Mouse (Mus musculus) C2C12 (cell line): ENCODE data around the gene Senp7. TPM values are rescaled to one million over a fixed set of nuclear protein-coding genes. Genes with fewer than 3 reads are reported as not detected.

Source experiments
- H3K27me3 ChIP-seq: one replicate; pipeline ENCODE4 v1.6.1; 2011; ENCODE audit not compliant: control insufficient read depth, insufficient read depth, insufficient read length
- H3K36me3 ChIP-seq: one replicate; pipeline ENCODE4 v1.6.1; 2011; ENCODE audit not compliant: control insufficient read depth, insufficient read depth
- H3K4me3 ChIP-seq: one replicate; pipeline ENCODE4 v1.5.1; 2011; ENCODE audit warnings: mild to moderate bottlenecking, control low read depth; ENCODE audit not compliant: poor library complexity, insufficient read depth, severe bottlenecking
- H3K79me2 ChIP-seq: one replicate; pipeline ENCODE4 v1.6.1; 2011; ENCODE audit not compliant: control insufficient read depth, insufficient read depth
- H3K79me3 ChIP-seq: one replicate; pipeline ENCODE4 v1.6.1; 2011; ENCODE audit warnings: low read depth, control low read depth
- H3ac ChIP-seq: one replicate; pipeline ENCODE3; 2011; ENCODE audit warnings: low read depth; ENCODE audit not compliant: control insufficient read depth, insufficient read length
- CEBPB ChIP-seq: IDR thresholded peaks from one replicate; pipeline ENCODE4 v1.6.1; 2011; ENCODE audit warnings: low read depth, mild to moderate bottlenecking, control low read depth, moderate library complexity
- CTCF ChIP-seq: IDR thresholded peaks from one replicate; pipeline ENCODE4 v1.5.1; 2011; ENCODE audit not compliant: control insufficient read depth, insufficient read depth, insufficient read length
- FOSL1 ChIP-seq: IDR thresholded peaks from one replicate; pipeline ENCODE4 v1.8.0; 2011; ENCODE audit warnings: mild to moderate bottlenecking, low read length; ENCODE audit not compliant: poor library complexity, insufficient read depth, severe bottlenecking
- MAX ChIP-seq: IDR thresholded peaks from one replicate; pipeline ENCODE4 v1.6.1; 2011; ENCODE audit warnings: mild to moderate bottlenecking, control low read depth
- MYOD1 ChIP-seq: IDR thresholded peaks from one replicate; pipeline ENCODE4 v1.6.1; 2011; ENCODE audit warnings: low read depth; ENCODE audit not compliant: control insufficient read depth, insufficient read length
- MYOG ChIP-seq: IDR thresholded peaks from one replicate; pipeline ENCODE4 v1.6.1; 2011; ENCODE audit not compliant: control insufficient read depth, insufficient read length; ENCODE audit errors: extremely low read depth
- USF1 ChIP-seq: IDR thresholded peaks from one replicate; pipeline ENCODE4 v1.6.1; 2011; ENCODE audit warnings: low read depth, mild to moderate bottlenecking, control low read depth, moderate library complexity
- polyA plus RNA-seq: library from polyadenylated mRNA; unstranded; fragments of >200 nt; fragmentation: generic; extraction: Trizol; gene quantifications from one replicate; pipeline ENCODE4 v1.2.1, GENCODE M21; 2012; ENCODE audit warnings: missing spikeins

Gene Senp7
- polyA plus RNA-seq, 1 experiment: 3.4 TPM

GRCm38 (mm10) chr16:56186863-56187262 lies 138.7 kb downstream of the Senp7 start:
- H3K36me3 ChIP-seq: peaks cover 3% of the 10 kb centered on the region
- no peak overlapping the region for H3ac ChIP-seq

GRCm38 (mm10) chr16:56188198-56188597 lies 140.1 kb downstream of the Senp7 start:
- Histone ChIP-seq H3K36me3 (peaks cover 3% of the 10 kb centered on the region), H3K27me3 (no peaks in the 10 kb centered on the region)
- no peak for TF ChIP-seq MAX
- no peak for TF ChIP-seq FOSL1
- no peak for TF ChIP-seq CEBPB
- no peak for TF ChIP-seq MYOG
- TF ChIP-seq CTCF: no peak
- no peak for TF ChIP-seq MYOD1
- TF ChIP-seq USF1: no peak

More at GRCm38 (mm10) chr16:56186863-56187262, 138.7 kb downstream of the Senp7 start:
- Histone ChIP-seq H3K79me2 (no peaks in the 10 kb centered on the region), H3K79me3 (no peaks in the 10 kb centered on the region), H3K4me3 (no peak overlapping the region), H3K27me3 (no peaks in the 10 kb centered on the region)
- TF ChIP-seq MYOD1: no peak
- no peak for TF ChIP-seq CEBPB
- no peak for TF ChIP-seq MAX
- TF ChIP-seq MYOG: no peak
- no peak for TF ChIP-seq CTCF
- TF ChIP-seq USF1: no peak
- TF ChIP-seq FOSL1: no peak

GRCm38 (mm10) chr16:56204051-56204450 lies 155.9 kb downstream of the Senp7 start, which contains the start of gene Impg2:
Impg2 (plus strand) TSS chr16:56204313.
- no peaks in the 10 kb centered on the region for H3K79me2 ChIP-seq
- TF ChIP-seq MYOD1 (no peak), USF1 (no peak), MYOG (no peak), MAX (no peak), CEBPB (no peak), FOSL1 (no peak), CTCF (no peak)

More at GRCm38 (mm10) chr16:56188198-56188597, 140.1 kb downstream of the Senp7 start:
- no peaks in the 10 kb centered on the region for H3K79me2 ChIP-seq
- no peaks in the 10 kb centered on the region for H3K79me3 ChIP-seq
- no peak overlapping the region for H3K4me3 ChIP-seq
- no peak overlapping the region for H3ac ChIP-seq

GRCm38 (mm10) chr16:56212740-56213139 lies 164.6 kb downstream of the Senp7 start:
- Histone ChIP-seq H3K36me3 (no peaks in the 10 kb centered on the region), H3K79me3 (no peaks in the 10 kb centered on the region), H3K27me3 (no peaks in the 10 kb centered on the region), H3ac (no peak overlapping the region), H3K4me3 (no peak overlapping the region), H3K79me2 (no peaks in the 10 kb centered on the region)
- no peak for TF ChIP-seq MYOG
- no peak for TF ChIP-seq FOSL1

More at GRCm38 (mm10) chr16:56204051-56204450, 155.9 kb downstream of the Senp7 start, which contains the start of gene Impg2:
- no peak within 1 kb of the TSS for H3K4me3 ChIP-seq
- H3K79me3 ChIP-seq: no peaks in the 10 kb centered on the region
- H3K36me3 ChIP-seq: no peaks in the 10 kb centered on the region
- H3ac ChIP-seq: no peak within 1 kb of the TSS
- no peaks in the 10 kb centered on the region for H3K27me3 ChIP-seq

GRCm38 (mm10) chr16:56227686-56228085 lies 179.5 kb downstream of the Senp7 start:
- no peaks in the 10 kb centered on the region for H3K36me3 ChIP-seq
- no peaks in the 10 kb centered on the region for H3K27me3 ChIP-seq
- H3K79me3 ChIP-seq: no peaks in the 10 kb centered on the region
- TF ChIP-seq FOSL1 (no peak), MYOG (no peak), MAX (no peak), MYOD1 (no peak), USF1 (no peak), CTCF (no peak), CEBPB (no peak)
- H3K4me3 ChIP-seq: no peak overlapping the region
- H3K79me2 ChIP-seq: no peaks in the 10 kb centered on the region
- no peak overlapping the region for H3ac ChIP-seq

- Histone ChIP-seq H3ac (no peak overlapping the region), H3K27me3 (no peaks in the 10 kb centered on the region), H3K79me3 (no peaks in the 10 kb centered on the region), H3K36me3 (no peaks in the 10 kb centered on the region), H3K4me3 (no peak overlapping the region), H3K79me2 (no peaks in the 10 kb centered on the region)
- no peak for TF ChIP-seq CEBPB
- no peak for TF ChIP-seq FOSL1
- TF ChIP-seq USF1: no peak
- no peak for TF ChIP-seq MYOG
- TF ChIP-seq MAX: no peak
- TF ChIP-seq CTCF: no peak
- TF ChIP-seq MYOD1: no peak
Measured at GRCm38 (mm10) chr16:56229455-56229854, 181.3 kb downstream of the Senp7 start.
